Mouse (Mus musculus) heart, adult 2 months (tissue): ENCODE data around the gene Bivm. TPM values are rescaled to one million over a fixed set of nuclear protein-coding genes. Genes with fewer than 3 reads are reported as not detected.

ENCODE experiments used
- DNase-seq, 2 experiments: peaks; one replicate each; pipeline ENCODE4 v3.0.0; 2021
- H3K27ac ChIP-seq: fragments of 200-600 bp; 2 replicates; pipeline ENCODE4 v1.8.1; 2022
- H3K27me3 ChIP-seq: fragments of 200-500 bp; 2 replicates; pipeline ENCODE4 v1.6.1; 2012; ENCODE audit warnings: mild to moderate bottlenecking, low read length, inconsistent platforms, mixed read lengths; ENCODE audit not compliant: control insufficient read depth, insufficient read depth
- H3K36me3 ChIP-seq: fragments of 200-500 bp; 2 replicates; pipeline ENCODE4 v1.6.1; 2012; ENCODE audit warnings: low read length, inconsistent platforms; ENCODE audit not compliant: control insufficient read depth, insufficient read depth
- H3K4me1 ChIP-seq: fragments of 200-500 bp; 2 replicates; pipeline ENCODE4 v1.6.1; 2011; ENCODE audit warnings: low read length; ENCODE audit not compliant: control insufficient read depth, insufficient read depth
- H3K4me3 ChIP-seq: fragments of 200-600 bp; 2 replicates; pipeline ENCODE4 v1.8.1; 2022
- H3K79me2 ChIP-seq: fragments of 200-500 bp; replicated peaks from 2 replicates; pipeline ENCODE4 v1.6.1; 2012; ENCODE audit warnings: mild to moderate bottlenecking, inconsistent platforms, low read length, moderate library complexity, mixed read lengths; ENCODE audit not compliant: control insufficient read depth, insufficient read depth
- H3K9ac ChIP-seq: fragments of 200-500 bp; 2 replicates; pipeline ENCODE4 v1.6.1; 2012; ENCODE audit warnings: low read depth, mild to moderate bottlenecking, control low read depth, inconsistent platforms, low read length, mixed read lengths
- CTCF ChIP-seq: fragments of 200-600 bp; IDR thresholded peaks from 2 replicates; pipeline ENCODE4 v1.8.1; 2022; ENCODE audit warnings: antibody characterized with exemption, mild to moderate bottlenecking, moderate library complexity
- EP300 ChIP-seq: fragments of 200-500 bp; IDR thresholded peaks from 2 replicates; pipeline ENCODE4 v1.6.1; 2011; ENCODE audit warnings: low read depth, low read length, control low read depth; ENCODE audit not compliant: insufficient read depth
- POLR2A ChIP-seq: fragments of 200-500 bp; IDR thresholded peaks from 2 replicates; pipeline ENCODE4 v1.6.1; 2011; ENCODE audit warnings: mild to moderate bottlenecking, low read depth, low read length, control low read depth; ENCODE audit not compliant: insufficient read depth
- WGBS: fragments of 180-500 bp; shearing (Covaris S2); methylation state at CpG from one replicate; pipeline ENCODE4 v1.1.7; 2018; 5-methylcytosine and 5-hydroxymethylcytosine counted together
- intact Hi-C: fragments of 180-260 bp; cut with DNase I; formaldehyde crosslinking; loops from one replicate; pipeline ENCODE4 v1.15.1; 2025
- long read RNA-seq: library from polyadenylated mRNA; stranded (forward); transcript quantifications from one replicate; pipeline ENCODE4 v2.0.0, GENCODE M21; 2021
- polyA plus RNA-seq: library from polyadenylated mRNA; depleted of rRNA; stranded (reverse); fragments of >200 nt; gene quantifications from 2 replicates; pipeline ENCODE4 v1.2.3, GENCODE M21; 2012; rRNA removed
- total RNA-seq, 2 experiments: library from RNA; stranded (reverse); gene quantifications; 2 replicates each; pipeline ENCODE4 v1.2.3; 2021

The Bivm gene
- total RNA-seq (10 to 100 TPM; 11.5 to 12.4 TPM), polyA plus RNA-seq (4.6 and 8.6 TPM in 2 replicates)
- long read RNA-seq, partial matches to known transcripts = 0 of 1 reads
- long read RNA-seq, other reads (novel, unspliced or antisense) = 1 of 1 reads

DNA sequence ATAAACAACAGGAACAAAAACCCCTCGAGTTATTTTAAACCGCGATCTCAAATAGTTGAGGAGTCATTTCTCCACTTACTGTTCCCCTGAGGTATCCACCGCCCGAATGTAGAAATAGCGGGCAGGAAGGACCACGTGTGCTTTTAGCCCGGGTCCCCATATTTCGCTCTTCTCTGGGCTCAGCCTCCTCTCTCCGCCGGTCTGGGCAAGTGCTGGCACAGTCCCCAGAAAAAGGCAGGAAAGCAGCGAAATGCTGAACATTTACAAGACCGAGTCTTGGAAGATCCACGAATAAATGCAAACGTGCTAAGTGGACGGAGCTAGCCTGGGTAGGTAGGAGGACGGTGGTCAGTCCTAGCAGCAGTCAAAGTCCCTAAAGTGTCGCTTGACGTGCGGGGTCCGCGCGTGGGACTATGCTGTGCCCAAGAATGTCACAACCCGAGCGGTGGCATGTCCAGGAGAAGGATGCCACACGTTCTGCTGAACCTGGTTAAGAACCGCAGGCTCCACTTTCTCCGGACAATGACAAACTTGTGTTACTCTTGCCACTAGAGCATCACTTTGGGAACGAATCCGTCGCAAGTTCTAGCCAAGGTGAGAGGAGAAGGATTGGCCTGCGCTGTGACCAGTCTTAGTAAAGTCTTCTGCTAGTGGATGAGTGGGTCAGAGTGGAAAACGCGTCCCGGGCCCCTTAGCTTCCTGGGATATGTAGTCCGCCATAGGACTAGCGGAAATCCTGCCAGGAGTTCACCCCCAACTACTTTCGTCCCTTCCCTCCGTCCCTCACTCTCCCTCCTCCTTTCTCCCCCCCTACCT, at the start of gene Bivm, which contains the start of gene Kdelc1:
Bivm (plus strand) TSS at position 719 of the 816 bp plus-strand sequence.
Kdelc1 (minus strand) TSS at position 570 of the 816 bp plus-strand sequence.
- no peaks in the 10 kb centered on the region for H3K79me2 ChIP-seq
- under 1% methylated on average over 39 of the region's 39 CpGs for WGBS
- intact Hi-C loops = no loop called here

DNA sequence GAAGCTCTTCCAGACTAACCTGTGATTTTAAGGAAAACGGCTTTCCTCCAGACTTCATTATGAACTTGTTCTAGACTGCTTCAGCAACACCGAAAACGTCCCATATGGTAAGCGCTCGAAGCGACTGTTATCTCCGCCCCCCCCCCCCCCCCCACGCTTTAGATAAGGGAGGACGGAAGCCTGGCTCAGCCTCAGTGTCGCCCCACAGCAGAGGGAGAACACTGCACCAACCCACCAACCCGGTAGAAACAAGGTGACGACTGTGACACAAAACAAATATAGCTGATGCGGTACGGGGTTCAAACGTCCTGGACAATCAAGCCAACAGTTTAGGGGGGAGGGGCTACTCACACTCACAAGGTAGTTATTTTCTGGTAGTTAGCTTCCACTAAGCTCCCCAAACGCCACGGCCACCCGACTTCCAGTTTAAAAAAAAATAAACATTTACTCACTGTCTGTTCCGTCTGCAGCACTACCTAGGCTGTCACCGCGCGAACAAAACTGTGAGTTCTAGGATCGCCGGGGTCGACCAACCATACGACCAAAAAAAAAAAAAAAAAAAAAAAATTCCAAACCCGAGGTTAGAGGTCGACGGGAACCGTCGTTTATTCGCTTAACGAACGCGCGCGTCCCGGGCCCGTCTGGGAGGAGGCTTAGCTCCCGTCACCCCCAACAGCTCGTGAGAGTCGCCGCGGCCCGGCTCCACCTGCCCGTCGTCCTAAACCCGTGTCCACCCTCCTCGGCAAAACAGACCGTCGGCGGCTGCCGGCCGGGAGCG, 17.1 kb upstream of the Bivm start:
- Histone ChIP-seq H3K27ac (peak overlapping the region; percentile 79), H3K9ac (peak overlapping the region; percentile 87), H3K27me3 (no peaks in the 10 kb centered on the region), H3K4me1 (no peaks in the 10 kb centered on the region; the same call in 1 of the 2 replicates), H3K4me3 (peak overlapping the region; percentile 83), H3K79me2 (no peaks in the 10 kb centered on the region), H3K36me3 (no peaks in the 10 kb centered on the region)
- intact Hi-C loops = loop anchor here (1.0 to 10.0 kb wide), 5 partner anchors 19 to 1247 kb away; partner anchors contain the start of genes AI597479, Ercc5, Mrps9 and Tgfbrap1
- TF ChIP-seq POLR2A = no peak
- TF ChIP-seq EP300 = no peak
- no peak for TF ChIP-seq CTCF
- under 1% methylated on average over 55 of the region's 55 CpGs for WGBS
- peak; percentile 27 to 48 for DNase-seq

More for the DNA sequence above, at the start of gene Bivm, which contains the start of gene Kdelc1:
- peak within 1 kb of the TSS; percentile 93 for H3K27ac ChIP-seq
- TF ChIP-seq EP300 = no peak
- peak; percentile 13; the same call in 1 of the 2 replicates for TF ChIP-seq CTCF
- TF ChIP-seq POLR2A = peak; percentile 88
- no peaks in the 10 kb centered on the region for H3K27me3 ChIP-seq
- H3K4me1 ChIP-seq = no peaks in the 10 kb centered on the region
- H3K9ac ChIP-seq = peak within 1 kb of the TSS; percentile 80
- peak within 1 kb of the TSS; percentile 79 for H3K4me3 ChIP-seq
- no peaks in the 10 kb centered on the region; the same call in none of the 2 replicates for H3K36me3 ChIP-seq
- peak; percentile 80 to 91 for DNase-seq

DNA sequence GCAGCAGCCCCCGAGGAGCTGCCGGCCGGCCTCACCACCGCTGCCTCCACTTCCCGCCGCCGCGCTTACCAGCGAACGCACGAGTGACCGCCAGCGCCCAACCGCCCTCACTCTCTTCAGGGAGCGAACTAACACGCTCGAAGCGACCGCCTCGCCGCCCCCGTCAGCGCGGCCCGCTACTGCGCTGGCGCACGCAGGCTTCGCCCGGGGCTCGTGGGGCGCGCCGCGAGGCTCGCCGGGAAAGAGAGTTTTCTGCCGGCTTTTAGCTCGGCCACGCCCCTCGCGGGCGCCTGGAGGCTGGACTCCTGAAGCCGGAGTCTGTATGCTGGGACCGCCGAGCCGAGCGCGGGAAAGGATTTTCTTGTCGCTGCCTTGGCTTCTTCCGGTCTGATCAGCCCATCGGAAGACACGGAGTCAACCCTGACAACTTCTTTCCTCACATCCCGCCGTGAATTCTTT, 16.5 kb upstream of the Bivm start, which contains the start of gene Tex30:
Tex30 (minus strand) TSS at position 183 of the 459 bp plus-strand sequence.
- TF ChIP-seq EP300 = no peak
- peak; percentile 36 for TF ChIP-seq CTCF
- peak; percentile 71 for TF ChIP-seq POLR2A
- intact Hi-C loops = loop anchor here (1.0 to 10.0 kb wide), 5 partner anchors 18 to 1247 kb away; partner anchors contain the start of genes AI597479, Ercc5, Mrps9 and Tgfbrap1
- Histone ChIP-seq H3K79me2 (no peaks in the 10 kb centered on the region), H3K4me1 (no peaks in the 10 kb centered on the region; the same call in 1 of the 2 replicates), H3K4me3 (peak within 1 kb of the TSS; percentile 83), H3K27ac (peak within 1 kb of the TSS; percentile 79), H3K27me3 (no peaks in the 10 kb centered on the region), H3K9ac (peak within 1 kb of the TSS; percentile 87), H3K36me3 (no peaks in the 10 kb centered on the region)
- DNase-seq = peak; percentile 94 to 97
- 1% methylated on average over 55 of the region's 55 CpGs for WGBS

DNA sequence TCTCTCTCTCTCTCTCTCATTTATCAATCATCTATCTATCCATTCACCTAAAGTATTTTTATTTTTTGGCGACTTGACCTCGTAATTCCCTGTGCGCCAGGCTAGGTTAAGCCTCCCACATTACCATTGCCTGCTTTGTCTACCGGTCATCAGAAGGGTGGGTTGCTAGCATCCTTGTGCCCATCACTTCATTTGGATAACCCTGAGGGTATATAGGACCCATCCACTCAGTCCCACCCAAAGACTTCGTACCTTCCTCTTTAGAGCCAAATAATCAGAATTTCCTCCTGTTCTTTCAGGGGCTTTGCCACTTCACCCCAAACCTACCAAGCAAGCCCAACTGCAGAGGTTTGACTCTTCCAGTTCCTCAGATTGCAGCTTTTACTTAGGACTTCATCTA, 15.8 kb upstream of the Bivm start:
- no peak overlapping the region for H3K9ac ChIP-seq
- TF ChIP-seq POLR2A (no peak), CTCF (no peak), EP300 (no peak)
- H3K4me1 ChIP-seq = no peaks in the 10 kb centered on the region; the same call in 1 of the 2 replicates
- no peak overlapping the region for H3K4me3 ChIP-seq
- intact Hi-C loops = loop anchor here (1.0 to 10.0 kb wide), 5 partner anchors 17 to 1248 kb away; partner anchors contain the start of genes AI597479, Ercc5, Mrps9 and Tgfbrap1
- H3K27ac ChIP-seq = no peak overlapping the region
- no peaks in the 10 kb centered on the region; the same call in 1 of the 2 replicates for H3K36me3 ChIP-seq
- no peaks in the 10 kb centered on the region for H3K27me3 ChIP-seq
- H3K79me2 ChIP-seq = no peaks in the 10 kb centered on the region
- no peak for DNase-seq
- 16% methylated on average over 5 of the region's 5 CpGs for WGBS

DNA sequence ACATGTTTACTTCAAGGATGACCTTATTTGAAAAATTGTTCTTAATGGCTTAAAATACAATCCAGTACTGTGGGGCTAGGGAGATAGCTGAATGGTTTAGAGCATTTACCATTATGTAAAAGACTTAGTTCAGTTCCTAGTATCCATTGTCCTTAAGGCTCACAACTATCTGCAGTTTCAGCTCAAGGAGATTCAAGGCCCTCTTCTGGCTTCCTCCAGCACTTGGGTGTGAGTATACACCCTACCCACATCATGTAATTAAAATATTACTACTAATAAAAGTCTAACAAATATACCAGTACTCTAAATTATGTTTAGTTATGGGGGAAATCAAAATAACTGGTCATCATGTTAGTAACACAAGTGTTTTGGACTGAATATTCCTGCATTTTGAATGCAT, 1.2 kb upstream of the Bivm start:
- intact Hi-C loops = no loop called here
- TF ChIP-seq EP300 (no peak), CTCF (no peak), POLR2A (no peak)
- no peak for DNase-seq
- Histone ChIP-seq H3K27me3 (no peaks in the 10 kb centered on the region), H3K79me2 (no peaks in the 10 kb centered on the region), H3K27ac (0 out of 2 replicates have a peak overlapping the region, but pooled peaks have one; percentile 93), H3K36me3 (no peaks in the 10 kb centered on the region; the same call in none of the 2 replicates), H3K9ac (no peak overlapping the region), H3K4me3 (peak overlapping the region; percentile 79; the same call in 1 of the 2 replicates), H3K4me1 (no peaks in the 10 kb centered on the region)
